Mouse (Mus musculus) left cerebral cortex, postnatal 14 days (tissue): ENCODE data around the gene Fam213a. TPM values are rescaled to one million over a fixed set of nuclear protein-coding genes. Genes with fewer than 3 reads are reported as not detected.

Experiments used
- DNase-seq, 2 experiments: peaks; one replicate each; pipeline ENCODE4 v3.0.0; 2021 to 2022; ENCODE audit warnings: low spot score in 2 of 2, mixed read lengths in 1 of 2
- intact Hi-C: fragments of 180-260 bp; cut with DNase I; formaldehyde crosslinking; loops from one replicate; pipeline ENCODE4 v1.15.1; 2025
- total RNA-seq, 2 experiments: library from RNA; stranded (reverse); gene quantifications; 2 replicates each; pipeline ENCODE4 v1.2.3; 2021

The Fam213a gene
- total RNA-seq, 2 experiments from 2014 or later = 103 to 105 TPM

DNA sequence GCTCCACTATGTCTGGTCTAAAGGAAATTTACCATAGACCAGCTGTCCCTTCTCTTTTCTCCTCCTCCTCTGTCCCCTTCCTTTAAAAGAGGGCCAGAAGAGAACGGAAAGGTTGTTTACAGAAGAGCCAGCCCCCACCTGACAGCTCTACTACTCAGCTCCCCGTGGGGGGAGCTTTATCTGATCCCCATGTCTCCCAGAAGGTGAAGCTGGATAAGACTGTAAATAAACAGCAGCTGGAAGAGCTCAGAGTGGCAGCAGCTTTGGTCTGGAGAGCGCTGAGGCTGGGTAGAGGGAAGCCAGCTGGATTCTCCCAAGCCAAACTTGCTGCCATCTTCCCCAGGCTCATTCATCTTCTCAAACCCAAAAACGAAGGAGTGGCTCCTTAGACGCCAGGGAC is 5.9 kb downstream of the Fam213a start:
- DNase-seq = no peak
- intact Hi-C loops = no loop called here

DNA sequence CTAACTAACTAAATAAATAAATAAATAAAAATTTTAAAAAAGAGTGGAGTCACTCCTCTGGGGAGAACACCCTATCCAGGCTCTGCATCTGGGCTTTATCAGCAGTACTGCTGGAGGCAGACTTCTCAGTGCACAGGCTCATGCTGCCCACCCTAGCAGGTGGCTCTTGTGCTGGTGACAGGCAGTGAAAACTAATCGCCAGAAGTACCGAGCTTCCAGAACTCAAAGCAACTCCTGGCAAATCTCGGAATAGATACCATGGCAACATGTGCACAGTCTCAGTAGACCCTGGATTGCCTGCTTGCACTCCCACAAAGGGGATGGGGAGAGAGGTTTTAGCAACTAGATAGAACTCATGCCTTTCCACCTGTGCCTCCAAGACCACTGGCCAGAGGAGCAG is 6.7 kb downstream of the Fam213a start:
- intact Hi-C loops = no loop called here
- peak in 1 of 2 experiments; percentile 35 for DNase-seq

- DNase-seq = no peak
- intact Hi-C loops = no loop called here
Measured at GRCm38 (mm10) chr14:41006263-41006662, 7.3 kb downstream of the Fam213a start.

DNA sequence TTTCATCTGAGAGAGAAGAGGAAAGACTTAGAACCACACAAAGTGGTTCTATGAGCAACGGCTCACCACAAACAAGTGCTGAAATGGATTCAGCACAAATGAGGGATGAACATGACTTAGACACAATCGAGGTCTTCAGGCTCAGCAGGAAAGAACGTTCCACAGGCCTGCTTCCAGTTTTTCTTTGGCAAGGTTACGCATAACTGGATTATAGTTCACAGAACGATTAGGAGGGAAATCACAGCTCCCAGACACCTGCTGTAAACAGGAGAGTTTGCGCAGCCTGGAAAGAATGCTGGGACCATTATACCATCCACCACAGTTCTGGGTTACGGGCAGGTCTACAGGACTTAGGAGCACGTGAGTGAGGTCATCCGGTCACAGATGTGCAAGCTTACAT is 7.9 kb downstream of the Fam213a start:
- DNase-seq = no peak
- intact Hi-C loops = no loop called here

- no peak for DNase-seq
- intact Hi-C loops = no loop called here
Measured at GRCm38 (mm10) chr14:41004201-41005141, 9.1 kb downstream of the Fam213a start.

GRCm38 (mm10) chr14:41001576-41001975 is 12.0 kb downstream of the Fam213a start:
- intact Hi-C loops = no loop called here
- no peak for DNase-seq

DNA sequence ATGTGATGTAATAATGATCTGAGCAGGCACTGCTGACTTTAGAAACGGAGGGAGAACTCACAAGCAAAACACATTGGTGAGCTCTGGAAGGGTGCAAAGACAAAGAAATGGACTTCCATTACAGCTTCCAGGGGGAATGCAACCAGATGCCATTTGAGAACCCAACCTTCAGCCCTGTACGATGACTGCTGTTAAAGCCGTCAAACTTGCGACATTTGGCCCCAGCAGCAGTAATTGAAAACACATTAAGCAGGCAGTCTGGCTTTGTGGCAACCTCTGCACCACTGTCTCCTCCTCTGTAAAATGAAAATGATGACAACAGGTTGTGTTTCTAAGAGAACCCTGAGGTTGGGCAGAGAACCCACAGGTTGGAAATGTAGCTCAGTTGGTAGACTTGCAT is 12.8 kb downstream of the Fam213a start:
- DNase-seq = no peak
- intact Hi-C loops = no loop called here

DNA sequence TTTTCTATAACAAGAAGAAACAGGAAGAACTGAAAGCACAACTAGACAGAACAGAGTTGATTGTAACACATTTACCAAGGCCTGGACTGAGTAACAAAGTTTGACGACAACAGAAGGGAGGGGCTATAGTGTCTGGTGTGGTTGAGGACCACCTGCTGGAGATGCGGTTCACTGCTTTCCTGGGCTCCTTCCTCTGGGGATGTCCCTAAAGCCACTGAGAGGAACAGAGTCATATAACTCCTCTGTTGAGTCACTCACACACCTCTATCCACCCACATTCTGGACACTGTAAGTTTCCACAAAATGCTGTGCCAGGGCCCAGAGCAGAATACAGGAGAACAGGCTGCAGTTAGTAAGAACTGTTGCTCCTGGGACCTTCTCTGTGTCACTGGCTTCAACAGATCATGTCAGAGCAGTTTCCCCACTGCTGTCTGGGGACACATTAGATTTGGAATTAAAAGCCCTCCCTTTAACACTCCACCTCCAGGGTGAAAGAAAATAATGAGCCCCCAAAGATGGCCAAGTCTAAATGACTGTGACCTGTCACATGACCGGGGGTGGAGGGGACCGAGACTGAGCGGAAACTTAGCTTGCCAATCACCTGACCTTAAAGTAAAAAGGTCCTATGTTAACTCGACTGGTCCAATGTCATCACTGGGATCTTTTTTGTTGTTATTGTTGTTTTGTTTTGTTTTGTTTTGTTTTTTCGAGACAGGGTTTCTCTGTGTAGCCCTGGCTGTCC is 13.5 kb downstream of the Fam213a start:
- no peak for DNase-seq
- intact Hi-C loops = no loop called here

DNA sequence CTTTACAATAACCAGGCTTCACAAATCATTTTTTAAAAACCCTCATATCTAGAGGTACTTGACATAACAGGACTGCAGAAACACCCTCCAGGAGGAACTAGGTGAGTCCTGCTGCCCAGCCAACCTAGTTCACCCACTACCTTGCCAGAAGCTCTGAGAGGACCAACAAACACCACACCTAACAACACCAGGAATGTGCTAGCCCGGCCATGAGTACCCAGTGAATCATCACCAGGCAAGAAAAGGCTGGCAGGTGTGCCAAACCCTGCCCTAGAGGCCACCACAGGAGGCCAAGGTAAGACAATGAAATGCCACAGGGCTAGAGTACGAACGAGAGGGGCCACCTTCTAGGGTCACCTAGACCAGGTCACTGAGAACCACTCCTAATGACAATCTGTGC is 17.4 kb downstream of the Fam213a start:
- no peak for DNase-seq
- intact Hi-C loops = no loop called here

GRCm38 (mm10) chr14:40992464-40992863 is 21.1 kb downstream of the Fam213a start:
- DNase-seq = no peak
- intact Hi-C loops = no loop called here

GRCm38 (mm10) chr14:40988780-40989179 is 24.8 kb downstream of the Fam213a start:
- intact Hi-C loops = no loop called here
- DNase-seq = no peak

DNA sequence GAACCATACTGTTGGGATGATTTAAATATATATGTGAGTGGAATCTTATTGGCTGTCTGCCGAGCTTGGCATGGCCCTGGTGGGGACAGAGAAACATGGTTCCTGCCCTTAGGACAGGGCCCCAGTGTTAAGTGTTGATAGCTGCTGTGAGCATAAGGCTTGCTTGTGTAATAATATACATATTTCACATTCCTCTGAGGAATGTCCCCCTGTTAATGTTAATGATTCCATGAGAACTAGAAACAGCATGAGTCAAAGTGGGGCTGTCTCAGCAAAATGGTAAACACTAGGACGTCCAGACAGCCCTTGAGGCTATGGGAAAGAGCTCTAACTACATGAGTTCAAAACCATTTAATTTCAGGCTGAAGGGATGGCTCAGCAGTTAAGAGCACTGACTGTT is 26.4 kb downstream of the Fam213a start:
- intact Hi-C loops = no loop called here

DNA sequence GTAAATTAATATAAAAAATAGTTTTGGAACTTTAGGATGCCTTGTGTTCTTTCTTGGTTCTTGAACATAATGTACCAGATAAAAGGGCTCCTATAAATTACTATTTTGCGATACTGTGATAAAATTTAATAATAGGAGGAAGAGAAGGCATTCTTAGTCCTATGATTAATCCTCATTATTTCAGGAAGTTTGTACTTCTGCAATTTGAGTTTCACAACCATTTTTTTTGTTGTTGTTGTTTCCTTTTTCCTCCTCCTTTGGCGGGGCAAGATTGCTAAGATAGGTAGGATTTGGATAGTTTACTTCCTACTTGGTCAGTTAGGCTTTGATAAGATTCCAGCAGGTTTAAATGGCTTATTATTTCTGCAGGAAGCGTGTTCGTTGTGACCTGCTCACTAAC is 28.0 kb downstream of the Fam213a start:
- DNase-seq = no peak
- intact Hi-C loops = no loop called here

More for the DNA sequence above, 26.4 kb downstream of the Fam213a start:
- DNase-seq = no peak

DNA sequence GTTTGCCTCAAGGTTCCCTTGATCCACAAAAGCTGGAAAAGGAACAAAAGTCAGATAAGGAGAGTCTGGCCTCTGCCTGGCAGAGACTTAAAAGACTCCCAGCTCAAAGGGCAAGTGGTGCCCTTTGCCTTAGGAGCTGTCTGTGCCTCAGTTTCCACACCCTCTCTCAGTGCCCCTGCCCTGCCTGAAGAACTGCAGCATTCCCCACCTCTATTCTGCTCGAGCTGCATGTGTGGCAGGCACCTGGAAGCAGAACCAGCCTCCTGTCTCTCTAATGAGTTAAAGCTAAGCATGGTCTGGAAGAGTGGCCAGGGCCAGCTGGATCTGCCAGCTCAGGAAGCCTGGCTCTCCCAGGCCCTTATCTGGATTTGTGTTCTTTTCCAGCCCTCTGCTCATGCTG is 33.9 kb downstream of the Fam213a start:
- intact Hi-C loops = loop anchor here (2.0 kb wide), 1 partner anchor 55 kb away; no protein-coding TSS in a partner anchor
- DNase-seq = no peak

DNA sequence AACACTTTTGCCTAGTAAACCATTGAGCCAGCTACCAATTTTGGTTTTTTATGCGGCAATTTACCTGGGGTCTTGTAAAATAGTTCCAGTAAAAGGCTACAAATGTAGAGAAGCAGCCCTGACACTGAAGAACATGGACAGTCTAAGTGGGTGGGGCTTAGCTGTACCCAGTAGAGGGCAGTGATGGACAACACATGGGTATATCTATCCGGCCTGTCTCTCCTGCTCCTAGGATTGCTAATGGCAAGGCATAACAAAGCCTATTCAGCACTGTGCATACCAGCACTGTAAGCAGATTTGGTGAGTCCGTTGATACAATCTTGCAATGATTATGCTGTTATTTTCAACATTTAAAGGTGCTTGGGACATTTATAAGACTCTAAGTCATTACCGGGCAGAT is 34.6 kb downstream of the Fam213a start:
- peak; percentile 33 to 52 for DNase-seq
- intact Hi-C loops = loop anchor here (2.0 kb wide), 1 partner anchor 56 kb away; no protein-coding TSS in a partner anchor

GRCm38 (mm10) chr14:40975127-40975721 is 38.4 kb downstream of the Fam213a start:
- intact Hi-C loops = loop anchor here (1.0 kb wide), 1 partner anchor 58 kb away; no protein-coding TSS in a partner anchor

GRCm38 (mm10) chr14:40968051-40968450 is 45.5 kb downstream of the Fam213a start:
- intact Hi-C loops = no loop called here
- no peak for DNase-seq

More at GRCm38 (mm10) chr14:40975127-40975721, 38.4 kb downstream of the Fam213a start:
- DNase-seq = peak; percentile 82 to 94

- intact Hi-C loops = no loop called here
- DNase-seq = no peak
Measured at GRCm38 (mm10) chr14:40967598-40967900, 46.0 kb downstream of the Fam213a start.

GRCm38 (mm10) chr14:40966862-40967597 is 46.6 kb downstream of the Fam213a start:
- DNase-seq = peak; percentile 94 to 97
- intact Hi-C loops = no loop called here
